Mouse (Mus musculus): ENCODE results near the gene Sorcs1.

DNA sequence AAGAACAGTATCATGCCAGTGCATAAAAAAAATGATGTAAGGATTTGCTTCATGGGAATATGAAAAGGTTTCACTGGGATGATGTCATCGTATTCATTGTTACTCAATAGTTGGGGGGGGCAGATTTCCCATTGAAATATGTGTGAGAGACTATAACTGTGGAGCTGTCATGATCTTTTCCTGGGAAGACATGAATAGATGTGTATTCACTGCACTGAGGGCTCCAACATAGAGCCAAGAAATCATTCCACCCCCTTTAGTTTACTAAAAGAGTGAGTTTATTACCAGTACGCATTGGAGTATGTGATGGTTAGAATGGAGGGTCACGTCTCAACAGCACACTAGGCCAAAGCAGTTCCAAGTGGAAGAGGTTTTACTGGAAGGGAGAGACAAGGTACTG is 187.3 kb downstream of the Sorcs1 start:
- TF ChIP-seq TAL1 (IDR thresholded peaks at IDR 0.05; ENCODE audit: low read length) (no peak), GATA1 (IDR thresholded peaks at IDR 0.05; ENCODE audit: low read length) (no peak)

Data from erythroblast, embryonic 14.5 days (primary cell).